Mouse (Mus musculus) common myeloid progenitor, adult 5-6 weeks (primary cell): Measurements from ENCODE around the gene Ppp1r8. TPM values are rescaled to one million over a fixed set of nuclear protein-coding genes. Genes with fewer than 3 reads are reported as not detected.

Experiments
- ATAC-seq: replicated peaks from 2 replicates; pipeline ENCODE4 v1.8.0; 2016; ENCODE audit warnings: low read depth, mild to moderate bottlenecking, moderate TSS enrichment, inconsistent platforms; ENCODE audit not compliant: poor library complexity, severe bottlenecking
- total RNA-seq: library from RNA; stranded (forward); fragments of 200-1000, 187-1606 nt; gene quantifications from 2 replicates; pipeline ENCODE4 v1.2.3, GENCODE M21; 2017

The Ppp1r8 gene
- 61.5 and 77.1 TPM in 2 replicates for total RNA-seq

DNA sequence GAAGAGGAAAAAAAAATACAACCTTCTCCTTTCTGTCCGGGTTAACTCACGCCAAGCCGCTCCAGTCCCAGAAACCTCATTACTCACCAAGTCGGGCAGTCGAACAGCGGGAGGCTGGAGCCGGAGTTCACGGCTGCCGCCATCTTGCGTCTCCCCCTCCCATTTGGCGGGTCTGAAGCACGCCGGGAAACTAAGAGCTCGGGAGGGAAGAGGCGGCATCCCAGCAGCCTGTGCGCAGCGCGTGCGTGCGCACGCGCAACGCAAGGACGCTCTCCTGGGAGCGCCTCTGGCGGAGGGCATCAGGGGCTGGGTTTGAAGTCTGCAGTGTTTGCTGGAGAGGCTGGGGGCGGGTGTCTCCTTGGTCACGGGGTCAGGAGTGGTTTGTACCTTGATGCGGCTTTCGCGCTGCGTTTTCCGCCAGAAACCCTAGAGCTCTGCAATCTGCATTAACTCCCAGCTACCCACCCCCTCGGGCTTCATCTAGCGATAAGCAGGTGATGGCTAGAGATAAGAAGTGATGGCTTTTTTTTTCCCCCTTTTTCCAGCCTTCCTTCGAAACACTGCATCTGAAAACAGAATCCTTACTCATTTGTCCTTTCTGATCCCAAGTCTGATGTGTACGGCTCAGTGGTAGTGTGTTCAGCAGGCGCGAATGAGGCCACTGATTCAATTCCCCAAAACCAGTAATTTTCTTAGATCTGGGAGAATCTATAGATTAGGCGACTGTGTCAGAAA lies at the start of gene Ppp1r8:
Gene Ppp1r8, minus strand, starts transcription at position 200 of the 735 bp plus-strand sequence.
- ATAC-seq = peak; percentile 99

DNA sequence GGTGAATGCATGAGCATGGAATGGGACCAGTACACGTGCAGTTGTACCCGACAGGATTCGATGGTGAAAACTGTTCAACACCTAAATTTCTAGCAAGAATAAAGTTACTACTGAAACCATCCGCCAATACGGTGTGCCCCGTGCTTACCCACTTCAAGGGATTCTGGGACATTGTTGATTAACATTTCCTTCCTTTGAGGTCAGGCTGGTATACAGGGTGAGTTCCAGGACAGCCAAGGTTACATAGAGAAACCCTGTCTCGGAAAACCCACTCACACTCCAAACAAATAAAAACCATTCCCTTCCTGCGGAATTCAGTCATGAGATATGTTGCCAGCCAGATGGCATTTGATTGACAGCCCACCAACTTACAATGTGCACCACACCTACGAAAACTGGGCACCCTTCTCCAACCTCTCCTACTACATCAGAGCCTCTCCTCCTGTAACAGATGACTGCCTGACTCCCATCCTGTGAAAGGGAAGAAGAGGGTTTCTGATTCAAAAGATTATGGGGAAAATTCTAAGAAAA lies 41.9 kb upstream of the Ppp1r8 start:
- 0 out of 2 replicates have a peak, but pooled peaks have one; percentile 2 for ATAC-seq

DNA sequence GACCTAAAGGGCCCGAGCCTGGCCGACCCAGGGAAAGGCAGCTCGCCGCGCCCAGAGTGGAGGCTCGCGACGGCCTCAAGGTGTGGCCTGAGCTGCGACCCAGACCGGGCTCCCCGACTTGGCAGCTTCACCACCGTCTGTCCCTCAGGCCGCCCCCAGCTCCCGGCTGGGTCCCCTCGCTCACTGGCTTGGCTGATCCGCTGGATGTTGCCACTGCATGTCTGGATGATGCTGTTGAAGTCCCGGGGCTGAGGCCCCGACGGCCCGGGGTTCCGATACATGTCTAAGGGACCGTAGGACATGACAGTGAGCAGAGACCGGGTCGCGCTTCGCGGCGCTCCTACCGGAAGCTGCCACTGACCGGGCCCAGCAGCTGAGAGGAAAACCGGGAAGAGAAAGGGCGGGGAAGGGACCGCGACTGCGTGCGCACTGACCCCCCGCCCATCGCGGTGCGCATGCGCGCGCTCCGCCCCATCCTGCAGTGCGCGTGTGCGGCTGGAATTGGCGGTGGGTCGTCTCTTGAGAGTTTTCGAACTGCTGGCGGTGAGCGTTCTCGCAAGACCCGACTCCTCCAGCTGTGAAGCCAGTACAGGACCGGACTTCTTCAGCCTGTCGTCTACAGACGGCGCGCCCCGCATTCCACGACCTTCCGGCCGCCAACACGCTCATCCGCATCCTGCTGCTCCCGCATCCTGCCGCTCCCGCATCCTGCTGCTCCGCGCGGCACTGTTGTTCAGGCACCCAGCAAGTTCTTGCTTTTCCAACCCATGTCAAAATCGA lies 41.3 kb upstream of the Ppp1r8 start, which contains the start of gene Stx12:
Gene Stx12, minus strand, starts transcription at position 446 of the 780 bp plus-strand sequence.
- ATAC-seq = peak; percentile 77

DNA sequence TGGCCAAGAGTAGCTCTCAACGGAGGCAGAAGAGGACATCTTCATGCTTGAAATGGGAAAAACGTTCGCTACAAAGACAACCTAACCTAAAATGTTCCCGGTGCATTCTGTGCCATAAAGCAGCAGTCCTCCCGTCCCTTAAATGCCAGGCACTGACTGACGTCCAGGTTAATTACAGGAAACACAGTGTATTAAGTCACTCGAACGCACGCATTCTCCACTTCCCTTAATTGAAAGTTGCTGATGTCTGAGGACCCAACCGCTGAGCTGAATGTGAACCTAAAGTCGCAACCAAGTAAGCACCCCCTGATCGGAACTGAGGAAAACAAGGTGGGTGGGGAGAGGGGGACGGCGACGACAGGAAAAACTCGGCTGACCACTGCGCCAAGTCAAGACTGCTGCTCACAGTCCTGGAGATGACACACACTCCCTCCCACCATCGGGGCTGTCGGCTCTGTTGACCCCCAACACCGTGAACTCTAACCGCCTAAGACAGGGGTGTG lies 40.6 kb upstream of the Ppp1r8 start:
- ATAC-seq = peak; percentile 48

DNA sequence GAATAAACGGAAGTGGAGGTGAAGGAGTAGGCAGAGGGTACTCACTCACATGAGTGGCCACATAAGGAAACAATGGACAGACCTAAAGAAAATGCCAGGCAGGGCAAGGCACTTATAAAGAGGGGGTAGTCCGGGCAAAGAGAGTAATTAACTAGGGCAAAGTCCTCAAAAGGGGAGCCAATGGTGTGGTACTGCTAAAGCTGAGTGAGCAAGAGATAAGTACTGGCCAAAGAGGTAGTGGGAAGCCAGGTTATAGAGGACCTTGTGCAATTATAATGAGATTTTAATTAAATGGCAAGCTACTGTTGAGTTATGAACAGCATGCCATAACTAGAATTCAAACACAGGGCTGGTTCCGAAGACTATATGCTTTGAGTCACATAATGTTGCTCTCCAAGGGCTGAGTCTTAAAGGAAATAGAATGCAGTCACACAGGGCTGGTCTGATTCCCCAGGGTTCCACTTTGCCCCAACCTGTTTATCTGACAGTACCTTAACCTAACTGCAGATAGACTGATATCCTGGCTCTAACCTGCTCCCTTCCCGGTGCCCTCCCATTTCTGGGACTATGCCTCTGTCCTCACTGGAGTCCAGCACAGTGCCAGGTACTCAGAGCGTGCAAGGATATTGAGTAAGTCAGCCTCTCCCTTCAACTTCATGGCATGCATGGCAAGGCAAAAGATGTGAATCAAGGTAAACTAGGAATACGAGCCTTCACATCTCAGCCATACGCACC lies 31.6 kb upstream of the Ppp1r8 start:
- no peak for ATAC-seq

DNA sequence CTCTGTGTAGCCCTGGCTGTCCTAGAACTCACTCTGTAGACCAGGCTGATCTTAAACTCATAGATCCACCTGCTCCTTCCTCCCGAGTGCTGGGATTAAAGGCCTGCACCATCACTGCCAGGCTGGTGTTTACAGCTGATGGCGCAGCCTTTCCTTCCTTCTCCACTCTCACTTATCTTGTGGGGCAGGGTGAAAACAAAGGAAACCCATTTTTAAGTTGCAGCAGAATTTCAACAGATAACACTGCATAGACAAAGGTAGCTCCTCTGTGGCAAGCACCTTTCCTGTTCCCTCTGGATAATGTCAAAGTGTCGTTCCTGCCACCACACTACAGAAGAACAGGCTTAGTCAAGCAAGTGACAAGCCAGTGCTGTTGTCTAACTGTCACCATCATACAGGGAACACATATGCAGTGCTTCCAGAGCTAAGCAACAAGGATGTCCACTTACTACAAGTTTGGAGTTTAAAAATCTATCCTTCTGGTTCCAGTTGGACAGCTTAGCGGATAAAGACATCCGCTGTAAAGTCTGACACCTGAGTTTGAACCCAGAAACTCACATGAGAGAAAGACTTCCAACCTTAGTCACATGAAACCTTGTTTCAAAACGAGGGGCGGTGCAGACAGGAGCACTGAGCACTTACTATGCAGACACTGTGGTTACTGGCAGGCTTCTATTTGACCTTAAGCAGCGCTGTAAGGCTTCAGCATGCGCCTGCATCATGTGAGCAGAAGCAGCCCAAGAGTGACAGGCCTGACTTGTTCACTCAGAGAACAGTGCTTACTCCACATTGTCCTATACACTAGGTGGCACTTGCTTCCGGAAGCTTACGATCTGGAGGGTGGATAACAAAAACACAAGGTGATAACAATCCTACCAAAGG lies 30.8 kb upstream of the Ppp1r8 start:
- ATAC-seq = 0 out of 2 replicates have a peak, but pooled peaks have one; percentile 32

DNA sequence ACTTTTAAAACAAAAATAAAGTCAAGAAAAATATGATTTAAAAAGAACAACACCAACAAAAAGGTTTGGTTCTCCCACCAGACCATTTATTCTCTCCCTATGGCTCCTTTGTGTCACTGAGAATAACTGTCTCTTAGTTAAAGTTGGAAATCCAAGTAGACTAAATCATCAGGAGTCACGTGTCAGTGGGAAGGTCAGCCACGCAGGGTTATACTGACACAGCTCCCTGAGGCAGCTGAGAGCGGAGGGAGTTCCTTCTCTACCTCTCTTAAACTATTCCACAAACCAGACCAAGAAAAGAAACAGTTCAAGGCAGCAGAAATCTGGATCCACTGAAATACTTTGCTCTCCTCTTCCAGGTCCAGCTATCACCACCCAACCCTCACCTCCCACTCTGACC lies 28.1 kb upstream of the Ppp1r8 start:
- ATAC-seq = no peak

DNA sequence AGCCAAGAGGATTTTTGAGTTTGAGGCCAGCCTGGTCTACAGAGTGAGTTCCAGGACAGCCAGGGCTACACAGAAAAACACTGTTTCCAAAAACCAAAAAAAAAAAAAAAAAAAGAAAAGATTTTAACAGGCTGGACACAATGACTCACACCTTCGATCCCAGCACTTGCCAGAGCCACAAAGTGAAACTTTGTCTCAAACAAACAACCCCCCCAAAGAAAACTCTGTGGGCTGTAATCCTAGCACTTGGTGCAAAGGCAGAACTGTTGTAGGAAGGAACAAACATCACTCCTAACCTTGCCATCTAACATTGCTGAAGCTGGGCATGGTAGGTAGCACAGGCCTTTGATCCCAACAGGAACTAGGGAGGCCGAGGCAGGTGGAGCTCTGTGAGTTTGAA lies 21.9 kb upstream of the Ppp1r8 start:
- ATAC-seq = no peak

DNA sequence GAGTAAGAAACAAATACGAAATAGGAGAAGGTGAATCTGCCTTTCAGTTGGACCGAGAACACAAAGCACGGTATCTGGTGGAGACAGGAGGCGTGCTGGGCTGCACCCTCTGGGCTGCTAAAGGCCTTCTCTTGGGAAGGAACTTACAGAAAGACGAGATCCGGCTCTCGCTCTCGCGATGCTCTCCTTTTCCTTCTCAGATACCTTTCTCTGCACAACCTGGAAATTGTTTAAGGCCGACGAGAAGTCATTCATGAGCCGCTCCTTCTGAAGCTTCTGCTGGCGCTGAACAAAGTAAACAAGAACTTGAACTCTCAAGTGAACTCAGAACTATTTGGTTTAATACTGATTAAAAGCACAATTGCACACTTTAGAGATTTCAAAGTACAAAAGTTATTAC lies 20.0 kb upstream of the Ppp1r8 start:
- no peak for ATAC-seq

DNA sequence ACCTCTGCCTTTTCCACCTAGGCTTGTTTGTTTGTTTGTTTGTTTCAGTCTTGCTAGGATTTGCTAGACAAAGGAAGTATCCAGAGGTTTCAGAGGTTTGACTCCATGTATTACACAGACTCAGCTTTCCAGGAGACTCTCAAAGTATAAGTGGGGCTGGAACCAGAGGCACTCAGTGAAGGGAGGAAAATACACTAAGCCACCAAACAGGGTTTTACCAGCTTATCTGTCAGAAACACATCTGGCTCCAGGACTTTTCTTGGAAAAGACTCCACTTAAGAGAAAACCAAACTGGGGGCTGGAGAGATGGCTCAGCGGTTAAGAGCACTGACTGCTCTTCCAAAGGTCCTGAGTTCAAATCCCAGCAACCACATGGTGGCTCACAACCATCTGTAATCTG lies 17.9 kb upstream of the Ppp1r8 start:
- no peak for ATAC-seq

DNA sequence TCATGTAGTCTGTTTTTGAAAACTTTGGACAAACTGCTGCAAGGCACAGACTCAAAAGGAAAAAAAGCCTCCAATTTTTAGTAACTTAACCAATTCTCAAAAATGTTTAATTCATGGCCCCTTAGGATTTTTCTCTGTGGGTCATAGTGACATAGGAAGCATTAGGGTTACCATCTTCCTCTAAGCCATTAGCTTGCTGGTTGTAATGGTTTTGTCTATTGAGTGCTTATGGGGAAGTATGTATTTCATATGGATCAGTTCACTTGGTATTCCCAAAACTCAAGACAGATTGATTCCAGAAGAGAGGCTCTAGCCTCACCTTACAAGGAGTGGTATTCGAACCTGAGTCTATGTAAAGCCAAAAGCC lies 719 bp upstream of the Ppp1r8 start:
- ATAC-seq = no peak

DNA sequence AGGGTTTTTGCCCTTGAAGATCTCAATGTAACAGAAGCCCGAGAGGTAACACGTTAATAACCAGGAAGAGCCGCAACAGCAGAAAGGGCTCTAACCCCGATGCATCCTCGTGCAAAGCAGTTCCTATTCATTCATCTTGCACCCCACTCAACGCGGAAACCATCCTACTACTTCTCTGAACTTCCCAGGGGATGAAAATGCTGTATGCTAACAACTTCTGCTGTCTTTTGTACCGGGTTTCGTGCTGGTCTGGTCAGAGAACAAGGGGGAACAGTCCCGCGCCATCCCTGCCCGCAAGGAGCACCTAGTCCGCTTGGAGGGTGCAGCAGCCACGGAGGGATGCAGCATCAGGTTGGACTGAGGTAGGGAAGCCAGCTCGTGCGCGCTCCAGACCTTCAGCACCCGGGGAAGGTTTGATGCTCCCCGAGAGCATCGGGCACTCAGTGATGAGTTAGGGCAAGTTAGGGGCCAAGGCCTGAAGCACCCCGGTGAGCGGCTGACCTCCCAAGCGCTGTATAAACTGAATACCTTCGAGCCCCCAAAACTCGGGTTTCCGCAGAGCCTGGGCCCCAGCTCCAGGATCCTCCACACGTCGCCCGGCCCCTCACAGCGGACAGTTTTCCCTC lies 575 bp downstream of the Ppp1r8 start:
- peak; percentile 33 for ATAC-seq

DNA sequence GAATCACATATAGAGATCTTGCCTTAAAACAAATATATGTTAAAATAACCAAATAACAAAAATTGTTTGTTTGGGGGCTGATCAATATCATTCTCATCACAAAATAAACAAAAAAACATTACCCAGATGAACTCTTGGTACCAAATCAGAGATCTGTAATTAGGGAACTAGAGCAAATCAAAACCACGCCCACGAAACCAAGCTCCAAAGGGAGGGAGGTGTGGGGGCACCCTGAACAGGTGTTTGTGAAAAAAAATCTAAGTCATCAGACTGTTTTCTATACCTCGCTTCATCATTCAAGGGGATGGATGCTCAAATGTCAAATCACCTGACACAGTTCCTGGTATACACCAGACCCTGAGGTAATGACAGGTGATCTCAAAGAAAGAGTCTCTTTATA lies 1.5 kb downstream of the Ppp1r8 start:
- no peak for ATAC-seq

DNA sequence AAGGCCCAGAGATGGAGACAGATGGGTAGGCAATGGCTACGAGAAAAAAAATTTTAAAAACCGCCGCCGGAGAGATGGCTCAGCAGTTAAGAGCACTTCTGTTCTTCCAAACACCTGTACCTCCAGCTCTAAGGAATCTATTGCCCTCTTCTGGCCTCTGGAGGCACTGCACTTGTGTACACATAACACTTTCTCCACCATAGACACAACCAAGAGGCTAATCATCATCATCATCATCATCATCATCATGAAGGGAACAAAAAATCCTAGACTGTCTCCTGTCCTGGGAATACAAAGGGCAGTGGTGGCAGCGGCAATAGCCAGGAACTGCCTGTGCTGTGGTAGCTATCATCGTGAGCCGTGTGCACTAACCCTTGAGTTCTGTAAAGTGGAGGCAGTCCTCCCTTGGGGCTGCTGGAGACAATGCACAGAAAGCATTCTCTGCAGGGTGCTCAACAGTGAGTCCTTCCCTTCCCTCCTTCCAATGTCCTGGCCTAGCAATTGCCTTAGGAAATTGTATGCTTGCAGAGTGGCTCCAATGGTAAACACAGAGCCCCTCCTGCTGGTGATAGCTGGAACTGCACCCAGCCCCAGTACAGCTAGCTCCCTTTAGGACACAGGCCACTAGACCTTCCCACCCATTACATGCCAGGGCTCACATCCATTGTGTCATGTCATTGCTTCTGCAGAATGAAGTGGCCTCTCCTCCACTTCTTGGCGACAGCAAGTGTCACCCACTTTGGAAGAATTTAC lies 19.2 kb downstream of the Ppp1r8 start:
- ATAC-seq = peak; percentile 92

DNA sequence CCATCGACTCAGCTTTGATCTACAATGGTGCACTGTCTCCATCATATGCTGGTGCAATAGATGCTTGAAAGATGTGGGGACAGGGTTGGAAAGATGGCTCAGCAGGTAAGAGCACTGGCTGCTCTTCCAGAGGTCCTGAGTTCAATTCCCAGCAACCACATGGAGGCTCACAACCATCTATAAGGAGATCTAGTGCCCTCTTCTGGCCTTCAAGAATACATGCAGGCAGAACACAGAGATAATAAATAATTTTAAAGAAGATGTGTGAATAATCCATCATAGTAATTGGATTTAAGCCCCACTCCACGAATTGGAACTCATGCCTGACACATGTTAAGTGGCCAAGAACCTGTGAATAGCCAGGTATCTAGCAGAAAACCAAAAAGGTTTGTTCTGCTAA lies 24.5 kb downstream of the Ppp1r8 start:
- ATAC-seq = no peak

DNA sequence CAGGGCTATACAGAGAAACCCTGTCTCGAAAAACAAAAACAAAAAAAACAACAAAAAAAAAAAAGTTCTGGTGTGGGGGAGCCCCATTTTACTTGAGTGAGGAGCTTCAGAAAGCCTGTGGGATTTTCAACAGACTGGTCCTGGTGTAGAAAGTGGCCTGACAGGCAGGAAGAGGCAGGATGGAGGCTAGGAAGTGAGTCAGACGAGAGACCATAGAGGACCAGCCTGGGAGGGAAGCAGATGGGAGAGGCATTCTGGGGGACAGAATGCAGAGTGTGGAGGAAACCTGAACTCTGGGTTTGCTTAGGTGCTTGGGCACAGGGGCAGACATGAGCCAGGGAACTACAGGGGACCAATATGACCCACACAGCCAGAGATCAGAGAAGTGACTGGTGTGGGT lies 26.1 kb downstream of the Ppp1r8 start:
- no peak for ATAC-seq

DNA sequence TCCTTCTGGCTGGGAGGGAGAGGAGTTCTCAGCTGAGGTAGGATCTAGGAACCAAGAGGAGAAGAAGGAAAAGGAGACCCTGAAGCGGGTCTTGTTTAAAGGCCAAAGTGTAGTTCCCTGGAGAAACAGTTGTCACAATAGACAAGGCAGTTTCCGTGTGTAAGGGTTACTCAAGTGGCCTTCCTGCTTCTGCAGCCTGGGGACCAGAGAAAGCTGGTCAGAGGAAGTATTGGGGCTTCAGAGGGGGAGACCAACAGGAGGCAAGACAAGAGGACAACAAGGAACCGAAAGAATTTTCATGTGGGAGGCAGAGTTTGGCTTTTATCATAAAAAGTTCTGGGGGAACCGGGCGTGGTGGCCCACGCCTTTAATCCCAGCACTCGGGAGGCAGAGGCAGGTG lies 26.6 kb downstream of the Ppp1r8 start:
- peak; percentile 62; the same call in 1 of the 2 replicates for ATAC-seq

DNA sequence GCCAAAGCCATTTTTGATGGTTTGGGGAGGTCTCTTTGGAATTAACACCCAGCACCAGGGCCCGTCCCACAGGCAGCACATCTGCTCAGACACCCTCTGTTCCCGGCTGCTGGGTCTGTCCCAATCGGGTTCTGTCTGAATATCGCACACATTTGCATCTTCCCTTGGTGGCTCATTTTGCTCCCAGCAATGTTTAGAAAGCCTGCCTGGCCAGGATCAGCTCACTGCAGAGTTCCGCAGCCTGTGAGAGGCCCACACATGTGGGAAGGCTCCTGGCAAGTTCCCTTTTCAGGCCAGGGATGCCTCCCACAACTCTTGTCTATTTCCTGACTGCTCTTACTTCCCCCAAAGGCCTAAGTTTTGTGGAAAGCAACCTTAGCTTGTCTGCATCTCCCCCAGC lies 33.3 kb downstream of the Ppp1r8 start:
- ATAC-seq = peak; percentile 57
